Mouse (Mus musculus): ENCODE measurements around the gene Ascl4. TPM values are rescaled to one million over a fixed set of nuclear protein-coding genes. Genes with fewer than 3 reads are reported as not detected.

Gene Ascl4
- polyA plus RNA-seq, 1 experiment from 2014 or later: 0.36 TPM

- H3K9ac ChIP-seq (ENCODE audit: low read length): no peak overlapping the region
- H3K27ac ChIP-seq (ENCODE audit: low read depth, low read length): no peak overlapping the region
- no peaks in the 10 kb centered on the region for H3K27me3 ChIP-seq (ENCODE audit: control insufficient read depth, insufficient read depth, low read length)
- no peaks in the 10 kb centered on the region for H3K4me1 ChIP-seq (ENCODE audit: control insufficient read depth, insufficient read depth, low read length)
- H3K9me3 ChIP-seq (ENCODE audit: control insufficient read depth, low read length): no peaks in the 10 kb centered on the region
- peak; percentile 75 for DNase-seq (ENCODE audit: low spot score, missing footprints)
- ATAC-seq (ENCODE audit: low FRiP score): no peak
- WGBS: 95% methylated on average over 8 of the region's 8 CpGs
- no peak overlapping the region for H3K4me2 ChIP-seq
- peaks cover 25% of the 10 kb centered on the region; the same call in 1 of the 2 replicates for H3K36me3 ChIP-seq (ENCODE audit: control insufficient read depth, insufficient read depth, low read length)
- H3K4me3 ChIP-seq (ENCODE audit: low read depth, low read length): no peak overlapping the region
Observed at GRCm38 (mm10) chr10:85948483-85949196, 21.2 kb downstream of the Ascl4 start.

- H3K36me3 ChIP-seq (ENCODE audit: control insufficient read depth, insufficient read depth, low read length): peaks cover 15% of the 10 kb centered on the region
- DNase-seq (ENCODE audit: low spot score, missing footprints): peak; percentile 53
- H3K4me2 ChIP-seq: no peak overlapping the region
- no peak overlapping the region for H3K9ac ChIP-seq (ENCODE audit: low read length)
- 94% methylated on average over 6 of the region's 6 CpGs for WGBS
- H3K4me1 ChIP-seq (ENCODE audit: control insufficient read depth, insufficient read depth, low read length): peaks cover 6% of the 10 kb centered on the region
- H3K9me3 ChIP-seq (ENCODE audit: control insufficient read depth, low read length): no peaks in the 10 kb centered on the region
- H3K27ac ChIP-seq (ENCODE audit: low read depth, low read length): no peak overlapping the region
- no peak overlapping the region for H3K4me3 ChIP-seq (ENCODE audit: low read depth, low read length)
- no peaks in the 10 kb centered on the region for H3K27me3 ChIP-seq (ENCODE audit: control insufficient read depth, insufficient read depth, low read length)
- no peak for ATAC-seq (ENCODE audit: low FRiP score)
Observed at GRCm38 (mm10) chr10:85951765-85952443, 24.4 kb downstream of the Ascl4 start.

- ATAC-seq (ENCODE audit: low FRiP score) (no peak), DNase-seq (ENCODE audit: low spot score, missing footprints) (peak; percentile 69)
- H3K4me1 ChIP-seq (ENCODE audit: control insufficient read depth, insufficient read depth, low read length): peaks cover 6% of the 10 kb centered on the region
- H3K36me3 ChIP-seq (ENCODE audit: control insufficient read depth, insufficient read depth, low read length): peaks cover 13% of the 10 kb centered on the region
- H3K9ac ChIP-seq (ENCODE audit: low read length): no peak overlapping the region
- H3K27me3 ChIP-seq (ENCODE audit: control insufficient read depth, insufficient read depth, low read length): no peaks in the 10 kb centered on the region
- H3K9me3 ChIP-seq (ENCODE audit: control insufficient read depth, low read length): no peaks in the 10 kb centered on the region
- 92% methylated on average over 3 of the region's 3 CpGs for WGBS
- H3K4me2 ChIP-seq: no peak overlapping the region
- no peak overlapping the region for H3K27ac ChIP-seq (ENCODE audit: low read depth, low read length)
- H3K4me3 ChIP-seq (ENCODE audit: low read depth, low read length): no peak overlapping the region
Observed at GRCm38 (mm10) chr10:85953401-85953800, 25.9 kb downstream of the Ascl4 start.

GRCm38 (mm10) chr10:85954429-85954828, 26.9 kb downstream of the Ascl4 start:
- peaks cover 6% of the 10 kb centered on the region for H3K4me1 ChIP-seq (ENCODE audit: control insufficient read depth, insufficient read depth, low read length)
- WGBS: 80% methylated on average over 2 of the region's 2 CpGs
- H3K4me3 ChIP-seq (ENCODE audit: low read depth, low read length): no peak overlapping the region
- H3K27me3 ChIP-seq (ENCODE audit: control insufficient read depth, insufficient read depth, low read length): no peaks in the 10 kb centered on the region
- ATAC-seq (ENCODE audit: low FRiP score): no peak
- H3K9ac ChIP-seq (ENCODE audit: low read length): no peak overlapping the region
- H3K27ac ChIP-seq (ENCODE audit: low read depth, low read length): no peak overlapping the region
- no peak overlapping the region for H3K4me2 ChIP-seq
- DNase-seq (ENCODE audit: low spot score, missing footprints): no peak
- H3K9me3 ChIP-seq (ENCODE audit: control insufficient read depth, low read length): no peaks in the 10 kb centered on the region
- H3K36me3 ChIP-seq (ENCODE audit: control insufficient read depth, insufficient read depth, low read length): peaks cover 13% of the 10 kb centered on the region

- peaks cover 4% of the 10 kb centered on the region for H3K36me3 ChIP-seq (ENCODE audit: control insufficient read depth, insufficient read depth, low read length)
- H3K27ac ChIP-seq (ENCODE audit: low read depth, low read length): no peak overlapping the region
- DNase-seq (ENCODE audit: low spot score, missing footprints) (peak; percentile 90), ATAC-seq (ENCODE audit: low FRiP score) (no peak)
- 7% methylated on average over 20 of the region's 20 CpGs for WGBS
- no peaks in the 10 kb centered on the region for H3K9me3 ChIP-seq (ENCODE audit: control insufficient read depth, low read length)
- H3K4me1 ChIP-seq (ENCODE audit: control insufficient read depth, insufficient read depth, low read length): peaks cover 6% of the 10 kb centered on the region
- no peaks in the 10 kb centered on the region for H3K27me3 ChIP-seq (ENCODE audit: control insufficient read depth, insufficient read depth, low read length)
- peak overlapping the region; percentile 92 for H3K4me2 ChIP-seq
- H3K9ac ChIP-seq (ENCODE audit: low read length): peak overlapping the region; percentile 95
- H3K4me3 ChIP-seq (ENCODE audit: low read depth, low read length): peak overlapping the region; percentile 97
Observed at GRCm38 (mm10) chr10:85956871-85957419, 29.5 kb downstream of the Ascl4 start.

GRCm38 (mm10) chr10:85957464-85957950, 30.0 kb downstream of the Ascl4 start, which contains the start of gene Rtcb:
Gene Rtcb, minus strand, starts transcription at chr10:85957823.
- Histone ChIP-seq H3K4me2 (peak within 1 kb of the TSS; percentile 92), H3K4me1 (ENCODE audit: control insufficient read depth, insufficient read depth, low read length) (peaks cover 6% of the 10 kb centered on the region), H3K4me3 (ENCODE audit: low read depth, low read length) (peak within 1 kb of the TSS; percentile 97), H3K9ac (ENCODE audit: low read length) (peak within 1 kb of the TSS; percentile 95), H3K27ac (ENCODE audit: low read depth, low read length) (peak within 1 kb of the TSS; percentile 51; the same call in 1 of the 2 replicates), H3K9me3 (ENCODE audit: control insufficient read depth, low read length) (no peaks in the 10 kb centered on the region), H3K36me3 (ENCODE audit: control insufficient read depth, insufficient read depth, low read length) (peaks cover 4% of the 10 kb centered on the region), H3K27me3 (ENCODE audit: control insufficient read depth, insufficient read depth, low read length) (no peaks in the 10 kb centered on the region)
- WGBS: under 1% methylated on average over 38 of the region's 38 CpGs
- DNase-seq (ENCODE audit: low spot score, missing footprints) (peak; percentile 100), ATAC-seq (ENCODE audit: low FRiP score) (peak; percentile 95)

GRCm38 (mm10) chr10:85962897-85963296, 35.4 kb downstream of the Ascl4 start:
- WGBS: 74% methylated on average over 9 of the region's 9 CpGs
- no peaks in the 10 kb centered on the region for H3K36me3 ChIP-seq (ENCODE audit: control insufficient read depth, insufficient read depth, low read length)
- H3K4me2 ChIP-seq: no peak overlapping the region
- H3K4me1 ChIP-seq (ENCODE audit: control insufficient read depth, insufficient read depth, low read length): no peaks in the 10 kb centered on the region
- ATAC-seq (ENCODE audit: low FRiP score) (no peak), DNase-seq (ENCODE audit: low spot score, missing footprints) (peak; percentile 70)
- H3K27ac ChIP-seq (ENCODE audit: low read depth, low read length): no peak overlapping the region
- H3K27me3 ChIP-seq (ENCODE audit: control insufficient read depth, insufficient read depth, low read length): no peaks in the 10 kb centered on the region
- no peaks in the 10 kb centered on the region for H3K9me3 ChIP-seq (ENCODE audit: control insufficient read depth, low read length)
- H3K9ac ChIP-seq (ENCODE audit: low read length): no peak overlapping the region
- no peak overlapping the region for H3K4me3 ChIP-seq (ENCODE audit: low read depth, low read length)

- 91% methylated on average over 7 of the region's 7 CpGs for WGBS
- H3K27ac ChIP-seq (ENCODE audit: low read depth, low read length): no peak overlapping the region
- H3K27me3 ChIP-seq (ENCODE audit: control insufficient read depth, insufficient read depth, low read length): no peaks in the 10 kb centered on the region
- no peak overlapping the region for H3K4me2 ChIP-seq
- no peaks in the 10 kb centered on the region for H3K4me1 ChIP-seq (ENCODE audit: control insufficient read depth, insufficient read depth, low read length)
- ATAC-seq (ENCODE audit: low FRiP score) (no peak), DNase-seq (ENCODE audit: low spot score, missing footprints) (no peak)
- no peaks in the 10 kb centered on the region for H3K36me3 ChIP-seq (ENCODE audit: control insufficient read depth, insufficient read depth, low read length)
- no peak overlapping the region for H3K4me3 ChIP-seq (ENCODE audit: low read depth, low read length)
- no peaks in the 10 kb centered on the region for H3K9me3 ChIP-seq (ENCODE audit: control insufficient read depth, low read length)
- H3K9ac ChIP-seq (ENCODE audit: low read length): no peak overlapping the region
Observed at GRCm38 (mm10) chr10:85964316-85964715, 36.8 kb downstream of the Ascl4 start.

- Histone ChIP-seq H3K36me3 (ENCODE audit: control insufficient read depth, insufficient read depth, low read length) (no peaks in the 10 kb centered on the region), H3K9ac (ENCODE audit: low read length) (no peak overlapping the region), H3K4me1 (ENCODE audit: control insufficient read depth, insufficient read depth, low read length) (no peaks in the 10 kb centered on the region), H3K4me3 (ENCODE audit: low read depth, low read length) (no peak overlapping the region), H3K9me3 (ENCODE audit: control insufficient read depth, low read length) (no peaks in the 10 kb centered on the region), H3K4me2 (no peak overlapping the region), H3K27ac (ENCODE audit: low read depth, low read length) (no peak overlapping the region), H3K27me3 (ENCODE audit: control insufficient read depth, insufficient read depth, low read length) (no peaks in the 10 kb centered on the region)
- ATAC-seq (ENCODE audit: low FRiP score) (no peak), DNase-seq (ENCODE audit: low spot score, missing footprints) (no peak)
- 57% methylated on average over 2 of the region's 2 CpGs for WGBS
Observed at GRCm38 (mm10) chr10:85966476-85966875, 39.0 kb downstream of the Ascl4 start.
